Mouse (Mus musculus) hematopoietic stem cell, adult 5-6 weeks (primary cell): ENCODE measurements around the gene Dcun1d1. TPM values are rescaled to one million over a fixed set of nuclear protein-coding genes. Genes with fewer than 3 reads are reported as not detected.

Experiments
- ATAC-seq, 2 experiments: fragments of 125-278 bp in 1 of 2; replicated peaks in 1 of 2; 2 replicates each; pipeline ENCODE4 v1.8.0; 2016 to 2017; ENCODE audit warnings: inconsistent platforms in 2 of 2, mild to moderate bottlenecking in 2 of 2, moderate number of reproducible peaks in 2 of 2, low read depth in 1 of 2, moderate TSS enrichment in 1 of 2; ENCODE audit not compliant: low FRiP score in 2 of 2, poor library complexity in 2 of 2, severe bottlenecking in 2 of 2, insufficient read depth in 1 of 2, low TSS enrichment in 1 of 2
- total RNA-seq: library from RNA; stranded (forward); fragments of 172-1452, 232-1000 nt; gene quantifications from 2 replicates; pipeline ENCODE4 v1.2.3, GENCODE M21; 2017

The Dcun1d1 gene
- total RNA-seq, 1 experiment from 2014 or later: 482 TPM

DNA sequence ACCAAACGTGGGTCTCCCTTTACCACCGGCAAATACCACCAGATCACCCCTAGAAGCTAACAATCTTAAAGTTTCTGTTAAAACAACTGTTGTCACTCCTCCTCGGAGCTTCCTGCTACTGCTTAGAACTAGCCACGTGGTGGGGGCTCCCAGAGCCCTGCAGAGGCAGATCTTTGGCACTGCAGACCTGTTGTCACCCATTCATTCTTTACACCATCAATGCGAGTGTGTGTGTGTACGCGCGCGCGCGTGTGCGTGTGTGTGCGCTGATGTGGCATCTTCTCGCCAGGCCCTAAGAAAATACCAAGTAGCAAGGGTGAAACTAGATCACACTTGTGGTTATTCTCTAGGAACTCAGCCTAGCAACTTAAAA, 3.9 kb downstream of the Dcun1d1 start:
- ATAC-seq: peak; percentile 53 to 70

DNA sequence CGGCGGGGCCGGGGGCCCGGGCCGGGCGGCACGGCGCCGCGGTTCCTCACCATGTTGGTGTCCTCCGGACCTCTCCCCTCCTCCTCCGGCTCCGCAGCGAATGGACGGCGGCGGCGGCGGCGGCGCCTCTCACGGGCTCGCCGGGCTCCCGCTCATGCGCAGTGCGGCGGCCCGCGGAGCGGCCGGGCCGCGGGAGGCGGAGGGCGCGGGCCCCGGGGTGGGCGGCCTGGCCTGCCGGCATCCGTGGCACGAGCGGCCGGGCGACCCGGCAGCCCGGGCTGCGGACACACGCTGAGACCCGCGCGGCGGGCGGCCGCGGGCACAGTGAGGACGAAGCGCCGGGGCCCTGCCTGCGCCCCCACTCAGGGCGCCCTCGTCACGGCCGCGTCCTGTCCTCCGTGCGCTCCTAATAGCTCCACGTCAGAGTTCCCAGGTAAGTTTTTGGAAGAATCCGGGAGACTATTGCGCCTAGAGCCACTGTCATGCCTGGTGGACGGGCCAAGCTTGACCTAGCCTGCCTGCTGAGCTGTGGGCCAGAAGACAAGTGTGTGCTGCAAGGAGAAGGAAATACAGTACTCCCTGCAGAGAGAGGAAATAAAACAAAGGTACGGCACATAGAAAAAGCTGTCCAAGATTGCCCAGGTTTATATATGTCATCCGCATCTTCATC, 4.4 kb downstream of the Dcun1d1 start:
- peak; percentile 37 to 48 for ATAC-seq

DNA sequence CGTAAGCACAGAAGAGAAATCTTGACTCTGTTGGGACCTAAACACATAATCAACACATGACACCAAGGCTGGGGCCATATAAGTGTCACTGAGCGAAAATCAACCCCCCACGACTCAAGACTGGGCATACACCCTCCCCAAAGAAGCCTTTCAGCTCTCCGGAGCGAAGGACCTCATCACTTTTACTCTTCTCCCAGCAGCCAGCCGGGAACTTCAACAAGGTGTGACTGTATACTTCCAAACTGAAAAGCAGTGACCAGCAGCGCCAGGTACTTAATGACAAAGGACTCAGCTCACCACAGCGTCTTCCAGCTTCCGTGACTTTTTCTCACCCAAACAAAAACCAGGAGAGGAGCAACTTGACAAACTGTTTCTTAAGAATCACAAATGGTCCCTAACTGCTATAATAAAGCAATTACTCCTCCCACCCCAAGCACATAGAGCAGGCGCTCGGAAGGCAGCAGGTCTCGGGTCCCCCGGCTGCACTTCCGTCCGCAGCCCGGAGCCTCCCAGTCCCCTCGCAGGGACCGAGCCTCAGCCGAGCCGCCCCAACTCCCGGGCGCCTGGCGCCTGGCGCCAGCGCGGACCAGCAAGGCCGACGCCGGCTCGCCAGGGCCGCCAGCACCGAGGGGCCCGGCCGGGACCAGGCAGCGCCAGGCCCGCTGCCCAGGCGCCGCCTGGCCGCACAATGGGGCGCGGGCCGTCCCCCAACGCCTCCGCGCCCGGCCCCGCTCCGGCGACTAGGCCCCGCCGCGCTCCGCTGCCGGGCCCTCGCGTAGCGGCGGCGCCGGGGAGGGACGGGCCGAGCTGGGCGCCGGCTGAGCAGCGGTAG, 5.1 kb downstream of the Dcun1d1 start:
- peak in 1 of 2 experiments; percentile 43; a peak in 1 of 4 replicates for ATAC-seq

DNA sequence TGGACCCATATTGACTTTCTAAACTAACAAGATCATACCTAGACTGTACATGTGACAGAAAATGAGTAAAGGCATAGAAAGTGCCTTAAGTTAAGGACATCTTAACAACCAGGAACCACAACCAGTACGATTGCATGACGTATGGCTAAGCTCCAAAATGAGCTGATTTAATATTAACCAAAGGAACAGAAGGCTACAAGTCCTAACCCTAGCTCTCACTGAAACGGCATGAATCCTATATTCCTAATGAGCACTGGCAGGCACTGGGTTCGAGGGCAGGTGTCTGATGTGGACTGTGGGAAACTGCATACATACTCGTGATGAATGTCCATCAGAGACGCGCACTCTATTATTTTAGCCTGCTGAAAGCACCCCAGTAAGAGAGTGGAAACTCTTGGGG, 5.9 kb downstream of the Dcun1d1 start:
- no peak for ATAC-seq

DNA sequence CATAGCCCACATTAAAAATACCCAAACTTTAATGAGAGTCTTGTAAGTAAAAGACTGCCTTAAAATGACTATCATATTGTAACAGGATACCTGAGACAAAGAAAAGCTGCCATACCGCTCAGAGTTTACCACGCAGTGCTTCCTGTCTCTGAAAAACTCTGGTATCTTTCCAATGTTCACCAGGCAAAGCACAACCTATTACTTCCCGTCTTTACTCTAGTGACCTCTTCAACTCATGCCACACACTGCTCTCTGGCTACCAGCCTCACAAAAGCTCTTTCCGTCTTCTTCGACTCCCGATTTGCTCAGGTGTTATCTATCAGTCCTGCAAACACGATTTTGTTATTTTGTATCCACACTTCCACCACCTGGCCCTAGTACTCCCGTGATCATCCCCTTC, 7.4 kb downstream of the Dcun1d1 start:
- ATAC-seq: peak; percentile 44 to 51; a peak in 3 of 4 replicates

DNA sequence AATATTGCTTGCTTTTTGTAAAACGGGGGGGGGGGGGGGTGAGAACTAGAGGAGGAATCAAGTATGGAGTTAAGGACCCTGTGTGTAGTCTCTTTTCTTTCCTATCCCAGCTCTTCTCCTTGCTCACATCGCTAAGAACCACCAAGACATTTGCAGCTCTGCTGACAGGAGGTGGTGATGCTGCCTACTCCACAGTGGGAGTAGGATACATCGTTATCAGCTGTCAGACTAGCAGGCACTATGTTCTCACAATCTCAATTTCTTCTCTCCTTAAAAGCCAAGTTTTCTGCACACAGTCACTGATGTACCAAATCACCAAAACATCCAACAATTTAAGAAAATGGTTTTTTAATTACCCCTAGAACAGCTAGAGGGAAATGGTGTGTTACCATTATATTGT, 7.8 kb downstream of the Dcun1d1 start:
- ATAC-seq: no peak

DNA sequence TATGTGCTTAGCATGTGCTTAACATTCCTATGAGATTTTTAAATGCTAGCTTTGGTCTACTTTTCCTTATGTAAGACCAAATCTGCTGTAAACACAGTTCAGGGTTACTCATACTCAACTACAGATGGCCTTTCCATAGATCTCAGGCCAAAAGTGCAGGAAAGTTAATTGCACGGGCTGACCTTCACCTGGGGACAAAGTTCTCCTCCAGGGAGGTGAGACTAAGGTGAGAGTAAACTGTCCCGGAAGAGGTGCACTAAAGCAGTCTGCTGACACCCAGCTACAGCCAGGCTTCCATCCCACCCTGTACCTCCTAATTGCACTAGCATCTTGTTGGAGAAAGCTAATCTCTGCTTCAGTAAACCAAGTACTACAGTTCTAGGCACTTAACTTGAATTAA, 11.4 kb downstream of the Dcun1d1 start:
- no peak for ATAC-seq

DNA sequence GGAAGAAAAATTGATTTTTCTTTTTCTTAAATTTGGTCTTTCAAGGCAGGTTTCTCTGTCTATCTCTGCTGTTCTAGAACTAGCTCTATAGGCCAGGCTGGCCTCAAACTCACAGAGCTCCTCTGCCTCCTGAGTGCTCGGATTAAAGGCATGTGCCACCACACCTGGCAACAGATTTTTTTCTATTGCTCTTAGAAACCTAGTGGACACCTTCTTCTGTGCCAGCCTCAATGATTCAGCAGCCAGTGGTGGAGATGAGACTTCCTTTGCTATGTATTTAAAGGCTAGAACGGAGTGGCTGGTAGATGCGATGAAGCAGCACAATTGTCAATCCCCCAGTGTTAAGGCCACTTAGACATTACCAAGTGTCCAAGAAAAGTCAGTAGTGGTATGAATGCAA, 13.2 kb downstream of the Dcun1d1 start:
- 0 out of 4 replicates have a peak, but pooled peaks of 1 of the 2 experiments have one; percentile 9 for ATAC-seq

DNA sequence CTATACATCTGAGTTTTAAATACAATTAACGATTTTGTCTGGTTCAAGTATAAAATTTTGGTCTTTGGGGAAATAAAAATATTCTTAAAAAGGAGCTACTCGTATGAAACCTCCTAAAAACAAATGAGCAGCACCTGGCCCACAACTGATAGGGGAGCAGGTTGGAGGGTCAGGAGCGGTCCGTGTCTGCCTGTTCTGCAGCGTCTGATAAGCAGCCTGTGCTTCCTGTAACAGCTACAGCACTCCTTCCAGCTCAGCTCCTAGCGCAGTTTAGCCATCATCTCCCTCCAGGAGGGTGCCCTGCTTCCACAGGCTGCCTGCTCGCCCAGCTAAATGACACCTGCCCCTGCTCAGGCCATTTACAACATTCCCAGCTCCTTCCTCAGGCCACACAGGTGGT, 13.8 kb downstream of the Dcun1d1 start:
- peak; percentile 81 to 87 for ATAC-seq

DNA sequence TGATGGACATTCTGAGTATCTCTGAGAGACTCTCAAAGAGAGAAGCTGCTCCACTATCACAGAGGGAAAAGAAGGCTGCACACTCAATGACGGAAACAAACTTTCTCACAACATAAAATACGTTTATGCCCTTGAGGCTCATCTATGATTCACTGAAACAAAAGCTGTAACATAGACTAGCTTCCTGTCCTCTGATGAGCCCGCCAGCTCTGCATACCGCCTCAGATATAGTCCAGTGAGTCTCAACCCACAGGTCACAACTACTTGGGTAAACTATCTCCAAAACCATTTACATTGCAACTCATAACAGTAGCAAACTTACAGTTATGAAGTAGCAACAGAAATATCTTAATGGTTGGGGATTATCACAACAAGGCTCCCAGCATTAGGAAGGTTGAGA, 14.7 kb downstream of the Dcun1d1 start:
- no peak for ATAC-seq

DNA sequence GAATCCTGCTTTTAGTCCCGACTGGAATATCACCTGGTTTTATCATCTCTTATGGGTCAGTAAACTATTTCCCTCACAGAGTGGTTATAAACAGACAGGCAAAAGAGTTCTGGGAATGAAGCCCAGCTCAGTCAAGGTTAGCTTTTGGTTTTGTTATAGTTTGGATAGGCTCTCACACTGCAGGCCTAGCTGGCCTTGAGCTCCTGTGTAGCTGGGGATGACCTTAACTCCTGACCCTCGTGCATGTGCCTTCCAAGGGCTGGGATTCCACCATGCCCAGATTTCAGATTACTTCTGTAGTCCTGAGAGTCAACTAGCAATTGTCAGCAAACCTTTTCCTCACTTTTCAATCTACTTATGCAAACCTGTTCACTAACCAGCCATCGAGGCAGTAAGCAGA, 19.0 kb downstream of the Dcun1d1 start:
- no peak for ATAC-seq

DNA sequence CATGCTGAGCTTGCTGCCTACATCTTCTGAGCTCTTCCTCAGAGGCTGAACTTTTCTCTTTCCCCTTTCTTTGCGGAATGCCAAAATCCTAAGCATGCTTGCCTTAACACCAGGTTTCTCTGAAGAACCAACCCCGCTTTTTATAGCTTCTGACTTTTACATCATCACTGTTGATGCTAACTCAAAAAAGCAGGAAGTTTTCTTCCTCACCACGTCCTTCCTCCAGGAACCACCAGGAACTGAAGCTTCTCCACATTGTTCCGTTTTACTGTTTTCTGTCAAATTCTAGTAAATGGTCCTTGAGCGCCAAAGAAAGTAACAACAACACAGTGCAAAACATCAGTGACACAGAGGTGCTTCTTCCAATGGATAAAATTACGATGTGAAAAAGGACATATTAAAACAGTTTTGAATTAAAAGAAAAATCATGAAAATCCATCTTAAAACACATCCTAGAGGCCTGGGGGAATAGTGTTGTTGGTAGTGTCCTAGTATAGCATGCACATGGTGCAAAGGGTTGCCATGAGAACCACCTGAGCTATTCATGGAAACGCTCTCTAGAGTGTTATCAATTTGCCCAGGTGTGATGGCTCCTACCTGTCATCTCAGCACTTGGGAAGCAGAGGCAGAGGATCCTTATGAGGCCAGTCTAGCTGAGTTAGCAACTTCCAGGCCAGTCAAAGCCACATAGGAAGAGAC, 28.1 kb downstream of the Dcun1d1 start:
- ATAC-seq: peak; percentile 93 to 96

DNA sequence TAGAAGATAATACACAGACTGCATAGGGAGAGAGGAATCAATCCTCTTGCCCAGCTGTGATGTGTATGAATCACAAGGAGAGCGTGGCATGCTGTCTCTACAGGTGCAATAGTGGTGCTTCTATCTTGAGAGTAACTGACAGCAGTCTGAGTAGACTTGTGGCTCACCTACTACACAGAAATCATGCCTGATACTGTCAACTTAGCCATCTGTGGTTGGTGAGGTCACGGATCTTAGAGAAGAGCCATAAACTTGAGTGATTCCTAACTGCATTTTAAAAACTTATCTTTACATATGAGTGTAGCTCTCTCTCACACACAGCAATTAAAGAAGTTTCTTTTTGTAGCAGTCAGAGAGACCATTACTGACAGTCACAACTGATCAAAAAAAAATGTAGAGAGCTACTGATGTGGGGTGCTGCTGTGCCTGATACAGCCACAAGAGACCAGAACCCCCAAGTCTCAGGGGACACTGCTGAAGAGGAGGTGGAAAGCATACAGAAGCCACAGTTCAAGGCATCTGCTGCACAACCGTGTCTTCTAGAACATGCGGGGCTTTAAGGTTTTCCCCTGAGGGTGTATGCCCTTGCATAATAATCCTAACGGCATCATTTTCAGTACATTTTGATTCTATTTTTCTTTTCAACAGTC, 36.6 kb downstream of the Dcun1d1 start:
- ATAC-seq: no peak

DNA sequence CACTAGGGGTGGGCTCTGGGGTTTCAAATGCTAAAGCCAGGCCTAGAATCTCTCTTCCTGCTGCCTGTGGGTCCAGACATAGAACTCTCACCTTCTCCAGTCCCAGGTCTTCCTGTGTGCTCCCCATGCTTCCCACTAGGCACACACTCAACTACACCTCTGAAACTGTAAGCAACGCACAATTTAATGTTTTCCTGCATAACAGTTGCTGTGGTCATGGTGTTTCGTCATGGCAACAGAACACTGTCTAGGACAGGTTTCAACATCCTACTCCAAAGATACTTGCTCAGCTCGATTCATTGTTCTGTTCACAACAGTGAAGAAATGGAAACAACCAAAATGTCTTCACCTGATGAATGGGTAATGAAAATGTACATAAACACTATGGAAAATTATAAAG, 38.1 kb downstream of the Dcun1d1 start:
- no peak for ATAC-seq

DNA sequence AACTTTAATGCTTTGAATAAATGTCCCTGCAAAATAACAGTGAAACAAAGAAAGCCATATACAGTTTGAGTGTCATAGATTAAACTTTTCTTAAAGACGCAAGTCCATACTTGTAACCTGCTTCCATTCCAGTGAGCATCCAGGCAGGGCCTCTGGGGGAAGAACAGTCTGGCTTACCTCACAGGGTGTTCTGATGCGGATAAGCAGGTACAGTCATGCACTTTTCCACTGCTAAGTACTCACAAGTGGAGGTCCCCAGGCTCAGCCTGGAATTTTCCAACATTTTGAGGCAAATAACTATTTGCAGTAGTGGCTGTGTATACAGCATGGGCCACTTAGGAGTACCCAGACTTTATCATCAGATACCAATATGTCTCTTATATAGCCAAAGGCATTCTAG, 39.3 kb downstream of the Dcun1d1 start:
- no peak for ATAC-seq

DNA sequence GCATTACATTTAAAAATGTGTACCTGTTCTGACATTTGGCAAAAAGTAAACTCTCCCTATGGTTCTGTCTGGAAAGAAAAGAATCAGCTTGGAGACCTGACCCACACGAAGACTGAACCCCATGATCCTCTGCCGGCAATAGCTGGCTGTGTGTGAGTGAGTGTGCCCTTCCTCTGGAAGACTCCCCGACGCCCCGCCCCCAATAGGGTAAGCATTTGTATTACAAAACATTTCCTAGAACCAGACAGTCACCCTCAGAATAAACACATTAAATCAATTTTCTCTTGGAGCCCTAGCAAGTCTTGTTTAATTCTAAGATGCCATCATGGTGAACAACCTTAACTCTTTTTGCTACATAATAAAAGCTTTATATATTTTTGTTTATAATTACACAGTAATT, 44.1 kb downstream of the Dcun1d1 start:
- ATAC-seq: no peak

DNA sequence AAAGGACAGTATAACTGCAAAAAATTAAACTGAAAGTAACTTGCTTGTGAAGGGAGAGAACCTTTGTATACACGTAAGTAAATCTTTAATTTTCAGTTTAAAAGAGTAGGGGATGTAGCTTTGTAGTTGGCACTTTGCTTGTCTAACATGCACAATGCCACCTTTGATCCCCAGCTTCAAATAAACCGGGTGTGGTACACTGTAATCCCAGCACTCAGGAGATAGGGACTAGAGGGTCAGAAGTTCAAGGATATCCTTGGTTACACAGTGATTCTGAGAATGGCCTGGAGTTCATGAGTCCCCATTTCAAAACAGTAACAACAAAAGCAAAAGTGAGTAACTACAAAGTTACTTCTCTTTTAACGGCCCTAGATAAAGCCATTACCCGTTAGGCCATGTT, 46.1 kb downstream of the Dcun1d1 start:
- ATAC-seq: no peak

DNA sequence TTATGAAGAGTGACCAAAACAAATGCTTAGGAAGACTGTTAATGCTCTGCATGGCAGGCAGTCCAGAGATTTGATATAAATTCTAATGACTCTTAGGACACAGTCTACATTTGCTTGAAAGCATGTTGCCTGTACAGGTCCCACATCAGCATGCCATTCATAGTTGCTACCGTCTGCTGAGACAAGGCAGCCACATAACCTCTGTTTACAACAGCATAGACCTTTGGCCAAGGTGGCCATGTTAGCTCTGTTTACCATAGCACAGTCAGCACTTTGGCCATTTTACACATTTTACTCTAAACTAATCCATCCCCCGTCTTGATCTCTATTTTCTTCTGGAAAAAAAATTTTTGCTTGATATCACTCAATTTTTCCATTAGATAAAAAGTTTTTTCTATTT, 47.7 kb downstream of the Dcun1d1 start:
- no peak for ATAC-seq
